Mouse (Mus musculus): Measurements from ENCODE around the gene Thoc2.

- TF ChIP-seq FLI1 (IDR thresholded peaks at IDR 0.05; ENCODE audit: low read length) (no peak), GATA1 (IDR thresholded peaks at IDR 0.05; ENCODE audit: borderline replicate concordance, low read length) (no peak)
Measured at GRCm38 (mm10) chrX:41793303-41793702, 127.2 kb downstream of the Thoc2 start.
